Mouse (Mus musculus) ES-Bruce4 (cell line): ENCODE data around the gene Dlgap1. TPM values are rescaled to one million over a fixed set of nuclear protein-coding genes. Genes with fewer than 3 reads are reported as not detected.

ENCODE experiments used
- H3K27ac ChIP-seq: 2 replicates; pipeline ENCODE4 v1.5.1; 2012; ENCODE audit warnings: low read length, inconsistent platforms; ENCODE audit not compliant: insufficient read depth
- H3K27me3 ChIP-seq: 2 replicates; pipeline ENCODE4 v1.6.1; 2012; ENCODE audit warnings: mild to moderate bottlenecking, low read length, inconsistent platforms; ENCODE audit not compliant: control insufficient read depth, poor library complexity, insufficient read depth, severe bottlenecking
- H3K36me3 ChIP-seq: 2 replicates; pipeline ENCODE4 v1.6.1; 2012; ENCODE audit warnings: inconsistent platforms, mild to moderate bottlenecking, low read length, moderate library complexity; ENCODE audit not compliant: control insufficient read depth, poor library complexity, insufficient read depth, severe bottlenecking
- H3K4me1 ChIP-seq: one replicate; pipeline ENCODE4 v1.8.1; 2011; ENCODE audit warnings: low read length; ENCODE audit not compliant: control insufficient read depth, insufficient read depth
- H3K4me3 ChIP-seq: 2 replicates; pipeline ENCODE4 v1.5.1; 2011; ENCODE audit warnings: low read depth, mild to moderate bottlenecking, low read length
- H3K9ac ChIP-seq: 2 replicates; pipeline ENCODE4 v1.6.1; 2012; ENCODE audit warnings: low read depth, mild to moderate bottlenecking, inconsistent platforms; ENCODE audit not compliant: poor library complexity, severe bottlenecking
- H3K9me3 ChIP-seq: replicated peaks from 2 replicates; pipeline ENCODE4 v1.6.1; 2012; ENCODE audit warnings: mild to moderate bottlenecking, low read length, inconsistent platforms; ENCODE audit not compliant: control insufficient read depth, poor library complexity, insufficient read depth, severe bottlenecking
- CTCF ChIP-seq: IDR thresholded peaks from one replicate; pipeline ENCODE4 v1.8.1; 2011; ENCODE audit warnings: low read depth, low read length
- EP300 ChIP-seq: IDR thresholded peaks from 2 replicates; pipeline ENCODE4 v1.6.1; 2011; ENCODE audit warnings: low read depth, low read length; ENCODE audit not compliant: insufficient read depth
- POLR2A ChIP-seq: IDR thresholded peaks from one replicate; pipeline ENCODE4 v1.8.1; 2011; ENCODE audit warnings: low read length; ENCODE audit not compliant: insufficient read depth
- polyA plus RNA-seq: library from polyadenylated mRNA; stranded (reverse); fragments of >200 nt; gene quantifications from 2 replicates; pipeline ENCODE4 v1.2.4, GENCODE M21; 2011; ENCODE audit warnings: low read depth; ENCODE audit not compliant: missing spikeins, insufficient read depth, insufficient read length

Dlgap1 gene
- polyA plus RNA-seq, 1 experiment, result 1.2 TPM

DNA sequence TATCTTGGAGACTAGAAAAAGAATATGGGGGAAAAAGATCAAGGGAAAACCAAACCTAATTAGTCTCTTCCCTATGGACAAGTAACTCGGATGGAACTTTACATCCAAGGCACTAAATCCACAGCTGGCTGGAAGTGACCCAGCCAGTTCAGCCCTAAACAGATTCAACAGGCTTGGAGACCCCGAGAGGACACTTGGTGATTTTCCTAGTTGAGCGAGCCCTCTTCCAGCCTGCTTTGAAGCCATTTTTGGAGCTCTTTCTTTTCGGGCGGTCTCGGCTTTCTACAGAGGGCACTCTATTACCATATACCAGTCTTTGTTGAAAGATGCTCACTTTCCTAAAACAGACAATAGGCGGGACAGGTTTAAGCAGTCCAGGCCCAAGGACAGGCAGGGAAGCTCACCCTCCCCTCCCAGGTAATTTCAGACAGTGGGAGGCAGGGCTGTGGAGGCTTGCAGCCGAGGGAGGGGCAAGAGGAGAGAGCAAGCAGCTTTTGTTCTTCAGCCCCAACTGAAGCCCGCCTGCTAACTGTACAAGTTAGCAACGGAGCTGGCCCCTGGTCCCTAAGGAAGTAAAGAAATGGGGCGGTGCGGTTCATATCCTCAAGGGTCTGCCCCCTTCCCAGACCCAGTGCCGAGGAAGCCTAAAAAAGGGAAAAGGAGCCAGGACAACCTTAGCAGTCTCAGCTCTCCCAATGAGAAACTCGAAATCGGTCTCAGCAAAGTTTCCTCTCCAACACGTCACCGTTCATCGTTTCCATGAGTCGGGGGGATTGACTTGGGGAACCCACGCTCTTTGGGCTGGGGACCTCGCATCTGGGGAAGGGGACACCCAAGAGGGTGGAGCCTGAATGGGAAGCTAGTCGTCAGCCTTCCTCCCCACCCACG, 879.9 kb downstream of the Dlgap1 start:
- H3K27ac ChIP-seq, result peak overlapping the region; percentile 89
- peak overlapping the region; percentile 97 for H3K4me3 ChIP-seq
- no peaks in the 10 kb centered on the region for H3K9me3 ChIP-seq
- H3K36me3 ChIP-seq, result peaks cover 28% of the 10 kb centered on the region
- H3K4me1 ChIP-seq, result peaks cover 7% of the 10 kb centered on the region
- H3K27me3 ChIP-seq, result no peaks in the 10 kb centered on the region
- peak overlapping the region; percentile 86 for H3K9ac ChIP-seq
- TF ChIP-seq POLR2A (no peak), CTCF (no peak), EP300 (peak; percentile 88)

DNA sequence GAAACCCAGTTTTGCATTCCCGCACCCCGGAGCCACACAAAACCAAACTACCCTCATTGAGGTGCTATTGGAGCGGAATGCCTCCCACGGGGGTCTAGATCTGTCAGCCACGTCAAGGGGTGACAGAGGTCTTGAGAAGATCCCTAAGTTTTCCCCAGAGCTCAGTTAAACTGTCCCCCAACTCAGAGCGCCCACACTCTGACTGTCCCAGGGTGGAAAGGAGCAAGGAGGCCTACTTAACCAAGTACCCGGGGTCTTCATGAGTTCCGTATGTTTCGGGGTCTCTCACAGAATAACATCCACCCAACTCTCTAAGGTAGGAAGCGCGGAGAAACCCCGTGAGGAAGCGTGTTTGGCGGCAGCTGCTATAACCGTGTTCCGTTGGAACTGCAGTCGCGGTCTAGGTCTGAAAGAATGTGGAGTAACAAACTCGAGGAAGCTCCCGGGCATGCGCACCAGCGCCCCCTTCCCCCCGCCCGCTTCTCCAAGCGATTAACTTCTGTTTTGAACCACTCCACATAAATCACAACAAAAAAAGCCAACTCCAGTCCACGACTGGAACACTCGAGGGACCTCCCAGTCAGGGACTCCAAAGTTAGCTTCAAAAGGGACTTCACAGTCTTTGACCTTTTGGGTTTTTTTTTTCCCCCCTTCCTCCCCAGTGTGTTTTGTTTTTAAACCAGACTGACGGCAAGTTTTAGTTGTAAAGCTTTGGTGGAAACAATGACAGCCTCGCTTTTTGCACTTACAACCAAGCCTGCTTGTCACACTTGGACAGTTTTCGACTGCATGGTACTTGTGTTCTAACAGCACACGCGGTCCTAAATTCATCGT, 880.7 kb downstream of the Dlgap1 start:
- H3K9me3 ChIP-seq, result no peaks in the 10 kb centered on the region
- H3K36me3 ChIP-seq, result peaks cover 20% of the 10 kb centered on the region
- peak overlapping the region; percentile 86 for H3K9ac ChIP-seq
- TF ChIP-seq POLR2A, result no peak
- TF ChIP-seq EP300, result no peak
- TF ChIP-seq CTCF, result no peak
- H3K4me1 ChIP-seq, result peaks cover 7% of the 10 kb centered on the region
- peak overlapping the region; percentile 89 for H3K27ac ChIP-seq
- H3K4me3 ChIP-seq, result peak overlapping the region; percentile 97
- H3K27me3 ChIP-seq, result no peaks in the 10 kb centered on the region

GRCm38 (mm10) chr17:70850233-70850995, 881.5 kb downstream of the Dlgap1 start:
- H3K4me1 ChIP-seq, result peaks cover 5% of the 10 kb centered on the region
- H3K9ac ChIP-seq, result peak overlapping the region; percentile 86
- H3K9me3 ChIP-seq, result no peaks in the 10 kb centered on the region
- peaks cover 12% of the 10 kb centered on the region for H3K36me3 ChIP-seq
- H3K4me3 ChIP-seq, result peak overlapping the region; percentile 97
- H3K27ac ChIP-seq, result peak overlapping the region; percentile 89
- no peaks in the 10 kb centered on the region for H3K27me3 ChIP-seq
- TF ChIP-seq EP300 (0 out of 2 replicates have a peak, but pooled peaks have one; percentile 34), CTCF (no peak)

GRCm38 (mm10) chr17:70850996-70851991, 882.4 kb downstream of the Dlgap1 start:
- Histone ChIP-seq H3K4me3 (peak overlapping the region; percentile 97), H3K36me3 (peaks cover 10% of the 10 kb centered on the region), H3K27ac (peak overlapping the region; percentile 93), H3K9me3 (no peaks in the 10 kb centered on the region), H3K9ac (peak overlapping the region; percentile 86), H3K27me3 (no peaks in the 10 kb centered on the region), H3K4me1 (peaks cover 1% of the 10 kb centered on the region)
- TF ChIP-seq POLR2A, result no peak
- peak; percentile 11; the same call in 1 of the 2 replicates for TF ChIP-seq EP300
- TF ChIP-seq CTCF, result no peak
